9 mouse cellular contexts compared by ENCODE assay signal in the genomic region with DNA sequence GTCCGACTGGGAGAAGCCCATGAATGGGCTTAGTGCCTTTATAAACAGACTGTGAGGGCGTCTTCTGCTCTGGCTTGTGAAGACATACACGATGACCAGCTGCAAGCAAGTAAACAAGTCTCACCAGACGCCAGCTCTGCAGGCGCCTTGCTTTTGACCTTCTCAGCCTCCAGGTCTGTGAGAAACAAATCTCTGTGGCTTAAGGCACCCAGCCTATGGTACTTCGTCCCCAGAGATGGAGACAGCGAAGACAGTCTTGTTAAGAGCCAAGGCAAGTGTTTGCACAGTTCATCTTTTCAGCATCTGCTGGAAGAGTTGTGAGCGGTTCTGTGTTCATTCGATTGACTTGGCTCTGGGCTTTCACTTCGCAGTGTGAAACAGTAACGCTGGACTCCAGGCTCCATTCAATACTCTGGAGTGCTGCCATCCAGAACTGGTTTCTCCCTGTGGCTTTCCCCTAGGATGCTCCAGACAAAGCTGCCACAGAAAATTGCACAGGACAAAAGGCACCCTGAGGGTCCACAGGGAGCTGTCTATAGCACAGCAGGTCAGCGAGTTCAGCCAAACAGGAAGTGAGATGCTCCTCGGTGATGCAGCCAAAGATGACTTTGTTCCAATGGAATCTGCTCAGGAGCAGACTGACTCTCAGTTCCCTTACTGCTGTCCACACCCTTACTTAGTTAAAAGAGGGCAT.
DNase-seq lines count a peak whose midpoint lies in the region; ATAC-seq lines count a peak whose summit lies in the region.
"Had no signal": no experiment of that assay in that cellular context is flagged by ENCODE, and none has a peak within 500 bp of the region (broad histone marks: within the 10 kb centered on the region; RNA-seq: fewer than 3 reads in every experiment).

No protein-coding gene starts in this region.

- peak; percentile 19 for DNase-seq in hindbrain, embryonic 10.5 days (ENCODE audit: low spot score)
- DNase-seq in hindbrain, embryonic 11.5 days (ENCODE audit: low spot score): no peak
- DNase-seq in R1 (ENCODE audit: low read depth, low spot score): peak; percentile 84
- peak; percentile 13 to 52 for DNase-seq in gastrocnemius, postnatal 36 days
- peak; percentile 78 for DNase-seq in midbrain, embryonic 11.5 days (ENCODE audit: low spot score, missing footprints)
- no peak for DNase-seq in kidney, postnatal 10 days
- DNase-seq in adrenal gland, adult 18-20 months (ENCODE audit: low spot score in 2 of 2): no peak
- DNase-seq in frontal cortex, postnatal 25 days (ENCODE audit: low spot score in 2 of 2): no peak

- no peak for ATAC-seq in hindbrain, embryonic 11.5 days (ENCODE audit: low FRiP score)
- ATAC-seq in midbrain, embryonic 11.5 days (ENCODE audit: low FRiP score): no peak

- H3K27ac ChIP-seq in hindbrain, embryonic 10.5 days: peak overlapping the region; percentile 50; the same call in 1 of the 2 replicates
- no peak overlapping the region for H3K27ac ChIP-seq in hindbrain, embryonic 11.5 days (ENCODE audit: low read depth, low read length)
- H3K27ac ChIP-seq in midbrain, embryonic 11.5 days (ENCODE audit: low read depth, low read length): no peak overlapping the region
- H3K27ac ChIP-seq: liver, embryonic 14.5 days had no signal

- no peak overlapping the region for H3K9ac ChIP-seq in hindbrain, embryonic 11.5 days (ENCODE audit: low read depth, low read length)
- no peak overlapping the region for H3K9ac ChIP-seq in midbrain, embryonic 11.5 days (ENCODE audit: low read length)
- H3K9ac ChIP-seq: liver, embryonic 14.5 days had no signal

- H3K4me3 ChIP-seq in hindbrain, embryonic 10.5 days: no peak overlapping the region
- no peak overlapping the region for H3K4me3 ChIP-seq in hindbrain, embryonic 11.5 days (ENCODE audit: low read depth, low read length)
- no peak overlapping the region for H3K4me3 ChIP-seq in midbrain, embryonic 11.5 days (ENCODE audit: low read depth, low read length)

- H3K4me1 ChIP-seq in hindbrain, embryonic 10.5 days (replicated peaks): peaks cover 13% of the 10 kb centered on the region
- no peaks in the 10 kb centered on the region for H3K4me1 ChIP-seq in hindbrain, embryonic 11.5 days (replicated peaks; ENCODE audit: control insufficient read depth, insufficient read depth, low read length)
- H3K4me1 ChIP-seq in midbrain, embryonic 11.5 days (ENCODE audit: control insufficient read depth, insufficient read depth, low read length): no peaks in the 10 kb centered on the region

- no peaks in the 10 kb centered on the region for H3K36me3 ChIP-seq in hindbrain, embryonic 10.5 days
- no peaks in the 10 kb centered on the region for H3K36me3 ChIP-seq in hindbrain, embryonic 11.5 days (ENCODE audit: control insufficient read depth, insufficient read depth, low read length)
- H3K36me3 ChIP-seq in midbrain, embryonic 11.5 days (ENCODE audit: control insufficient read depth, insufficient read depth, low read length): no peaks in the 10 kb centered on the region

- intact Hi-C loops in gastrocnemius, postnatal 36 days (cut with DNase I): no loop called here

- 46% methylated on average over 13 of the region's 13 CpGs for WGBS in hindbrain, embryonic 10.5 days
- WGBS in hindbrain, embryonic 11.5 days: 62% methylated on average over 13 of the region's 13 CpGs
- WGBS in midbrain, embryonic 11.5 days: 60% methylated on average over 13 of the region's 13 CpGs

- H3K9me3 ChIP-seq in hindbrain, embryonic 10.5 days: no peaks in the 10 kb centered on the region
- no peaks in the 10 kb centered on the region for H3K9me3 ChIP-seq in hindbrain, embryonic 11.5 days (ENCODE audit: control insufficient read depth, low read length)
- no peaks in the 10 kb centered on the region for H3K9me3 ChIP-seq in midbrain, embryonic 11.5 days (ENCODE audit: control insufficient read depth, low read length)

- H3K4me2 ChIP-seq in hindbrain, embryonic 11.5 days (replicated peaks; ENCODE audit: low read depth, low read length): no peak overlapping the region
- no peak overlapping the region for H3K4me2 ChIP-seq in midbrain, embryonic 11.5 days

- no peaks in the 10 kb centered on the region for H3K27me3 ChIP-seq in hindbrain, embryonic 10.5 days (ENCODE audit: insufficient read depth, poor library complexity, severe bottlenecking)
- no peaks in the 10 kb centered on the region for H3K27me3 ChIP-seq in hindbrain, embryonic 11.5 days (ENCODE audit: control insufficient read depth, insufficient read depth, low read length)
- H3K27me3 ChIP-seq in midbrain, embryonic 11.5 days (ENCODE audit: control insufficient read depth, insufficient read depth, low read length): no peaks in the 10 kb centered on the region

Comparison
In these comparisons a context has a peak if more than half of its experiments do, and no peak if none do; other contexts are left out.
1. DNase-seq: peak in hindbrain, embryonic 10.5 days (single experiment), R1 (single experiment), gastrocnemius, postnatal 36 days (2 of 2) and midbrain, embryonic 11.5 days (single experiment); none in hindbrain, embryonic 11.5 days (single experiment), kidney, postnatal 10 days (single experiment), adrenal gland, adult 18-20 months (0 of 2) and frontal cortex, postnatal 25 days (0 of 2).